Mouse (Mus musculus) urinary bladder, postnatal 14 days (tissue): Measurements from ENCODE around the gene Smim1.

ENCODE experiments used
- DNase-seq: peaks from one replicate; pipeline ENCODE4 v3.0.0; 2021; ENCODE audit warnings: low spot score

Smim1 gene

GRCm38 (mm10) chr4:154025641-154026440 is at the start of gene Smim1:
Smim1 (minus strand) TSS chr4:154026230.
- peak; percentile 83 for DNase-seq

DNA sequence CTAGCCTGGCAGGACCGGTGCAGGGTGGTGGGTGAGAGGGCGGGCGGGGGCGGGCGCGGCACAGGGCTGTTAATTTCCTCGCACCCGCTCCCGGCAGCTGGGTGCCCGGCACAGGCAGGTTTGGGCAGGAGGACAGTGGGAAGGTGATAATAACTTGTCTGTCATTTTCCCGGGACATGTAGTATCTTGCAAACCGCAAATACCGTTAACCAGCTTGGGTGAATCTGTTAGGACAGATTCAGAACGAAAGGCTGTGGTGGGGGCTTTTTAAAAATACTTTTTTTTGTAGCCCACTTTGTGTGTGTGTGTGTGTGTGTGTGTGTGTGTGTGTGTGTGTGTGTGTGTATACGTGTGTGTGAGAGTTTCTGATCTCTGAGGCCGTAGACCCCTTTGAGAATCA is 45.9 kb upstream of the Smim1 start:
- no peak for DNase-seq

- DNase-seq, result peak; percentile 52
Measured at GRCm38 (mm10) chr4:154071521-154071920, 45.5 kb upstream of the Smim1 start.

DNA sequence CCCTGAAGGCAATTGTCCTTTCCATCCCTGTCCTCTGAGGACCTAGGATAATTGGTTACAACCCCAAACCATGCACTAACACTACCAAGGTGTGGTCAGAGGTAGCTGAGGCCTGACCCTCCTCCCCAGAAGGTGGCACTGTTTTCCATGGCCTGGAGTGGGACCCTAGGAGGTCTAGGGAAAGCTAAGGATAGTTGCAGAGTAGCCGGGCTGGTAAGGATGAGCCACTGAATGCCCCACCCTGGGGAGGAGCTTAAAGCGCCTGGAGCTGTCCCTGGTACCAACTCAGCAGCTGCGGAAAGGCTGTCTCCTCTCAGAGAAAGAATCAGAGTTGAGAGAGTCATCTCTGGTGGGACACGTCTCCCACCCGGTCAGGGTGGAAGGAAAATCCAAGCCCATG is 44.9 kb upstream of the Smim1 start:
- DNase-seq, result peak; percentile 29

DNA sequence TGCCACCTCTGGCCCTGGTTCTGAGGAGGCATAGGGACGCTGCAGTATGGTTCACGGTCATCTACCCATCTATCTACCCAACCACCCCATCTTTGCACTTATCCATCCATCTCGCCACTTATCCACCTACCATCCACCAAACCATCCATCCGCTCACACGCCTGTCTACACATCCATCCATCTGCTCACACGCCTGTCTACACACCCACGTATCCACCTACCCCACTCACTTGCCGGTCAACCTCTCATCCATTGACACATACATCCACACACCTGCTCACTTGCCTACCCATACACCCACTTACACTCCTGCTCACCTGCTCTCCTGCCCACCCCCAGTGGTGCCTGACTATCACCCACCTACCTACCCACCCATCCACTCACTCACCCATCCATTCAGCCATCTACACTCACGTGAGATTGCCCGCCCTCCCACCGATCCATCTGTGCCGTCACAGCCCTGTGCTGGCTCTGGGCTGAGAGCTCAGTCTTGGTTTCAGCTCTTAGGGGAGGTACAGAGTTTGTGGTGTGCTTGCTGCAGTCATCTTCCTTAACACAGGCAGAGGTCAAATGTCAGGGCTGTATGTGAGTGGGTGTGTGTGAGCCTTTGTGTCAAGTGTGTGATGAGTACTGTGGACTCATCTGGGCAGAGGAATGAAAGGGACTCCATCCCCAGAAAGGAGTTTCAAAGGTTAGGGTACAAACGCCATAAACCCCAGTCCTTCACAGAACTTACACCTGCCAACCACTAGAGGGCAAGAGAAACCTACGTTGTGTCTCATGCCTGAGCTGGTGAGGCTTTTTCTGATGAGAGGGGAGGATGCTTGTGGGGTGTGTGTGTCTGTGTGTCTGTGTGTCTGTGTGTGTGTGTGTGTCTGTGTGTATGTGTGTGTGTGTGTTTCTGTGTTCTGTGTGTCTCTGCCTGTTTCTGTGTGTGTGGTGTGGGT is 39.1 kb upstream of the Smim1 start:
- no peak for DNase-seq

DNA sequence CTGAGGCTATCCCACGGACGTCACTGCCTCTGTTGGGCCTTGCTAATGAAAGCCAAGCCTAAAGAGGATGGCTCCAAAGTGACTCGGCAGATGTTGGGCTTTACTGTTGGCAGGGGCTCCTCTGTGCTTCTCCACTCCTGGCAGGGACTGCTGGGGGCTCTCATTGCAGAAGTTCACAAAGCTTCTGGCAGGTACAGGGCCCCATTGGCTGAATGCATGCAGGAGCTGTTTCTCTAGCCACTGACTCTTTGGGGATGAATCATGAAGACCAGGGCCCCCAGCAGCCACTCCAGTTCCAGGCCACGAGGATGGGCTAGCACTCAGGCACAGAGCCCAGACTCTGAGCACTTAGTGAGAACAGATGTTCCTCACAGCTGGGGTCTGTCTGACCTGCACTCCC is 31.7 kb upstream of the Smim1 start:
- DNase-seq, result no peak

DNA sequence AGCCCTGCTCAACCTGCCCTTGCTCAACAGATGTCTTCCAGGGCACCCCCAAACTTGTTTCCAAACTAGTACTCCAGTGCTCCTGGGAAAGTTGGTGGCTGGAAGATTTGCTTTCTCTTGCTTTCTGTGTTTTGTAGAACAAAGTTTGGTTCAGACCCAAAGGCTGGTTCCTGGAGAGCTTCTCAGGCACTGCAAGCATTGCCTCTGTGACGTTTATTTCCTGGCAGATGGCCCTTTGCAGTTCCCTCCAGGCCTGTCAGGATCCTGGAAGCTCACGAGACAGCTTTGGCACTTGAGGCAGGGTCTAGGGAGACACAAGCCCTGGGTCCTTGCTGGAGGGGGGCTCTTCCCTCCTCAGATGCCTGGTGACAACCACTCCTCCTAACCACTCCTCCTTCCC is 30.6 kb upstream of the Smim1 start:
- no peak for DNase-seq

- no peak for DNase-seq
Measured at GRCm38 (mm10) chr4:154056046-154056445, 30.0 kb upstream of the Smim1 start.

DNA sequence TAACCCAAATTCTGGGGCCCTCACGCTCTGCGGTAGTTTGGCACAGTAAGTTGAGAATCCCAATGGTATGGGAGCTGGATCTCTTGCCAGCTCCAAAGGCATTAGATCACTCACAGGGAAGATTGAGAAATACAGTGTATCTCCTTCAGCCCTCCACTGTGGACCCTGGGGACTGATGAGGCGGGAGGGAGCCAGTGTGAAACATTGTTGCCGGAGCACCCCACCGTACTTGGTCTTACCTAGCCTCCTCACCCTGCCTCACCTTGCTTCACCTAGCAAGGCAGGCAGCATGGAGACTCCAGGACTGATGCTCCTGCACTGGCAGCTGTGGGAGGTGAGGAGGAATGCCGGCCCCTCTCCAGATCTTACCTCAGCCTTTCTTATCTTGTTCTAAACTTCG is 29.5 kb upstream of the Smim1 start:
- no peak for DNase-seq

DNA sequence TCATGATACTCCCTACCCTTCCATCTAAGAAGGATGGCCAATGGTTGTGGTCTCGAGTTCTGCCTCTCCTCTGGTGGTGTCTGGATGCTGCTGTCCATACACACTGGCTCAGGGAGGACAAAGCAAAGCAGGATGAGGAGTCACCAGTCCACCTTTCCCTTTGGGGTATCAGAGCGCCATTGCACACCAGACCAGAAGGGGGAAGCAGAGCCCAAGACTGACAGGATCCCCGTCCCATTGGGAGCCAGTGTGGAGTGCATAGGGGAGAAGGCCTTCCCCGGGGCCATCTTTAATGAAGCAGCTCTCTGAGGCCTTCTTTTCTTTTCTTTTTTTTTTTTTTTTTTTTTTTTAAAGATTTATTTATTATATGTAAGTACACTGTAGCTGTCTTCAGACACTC is 27.0 kb upstream of the Smim1 start:
- no peak for DNase-seq

DNA sequence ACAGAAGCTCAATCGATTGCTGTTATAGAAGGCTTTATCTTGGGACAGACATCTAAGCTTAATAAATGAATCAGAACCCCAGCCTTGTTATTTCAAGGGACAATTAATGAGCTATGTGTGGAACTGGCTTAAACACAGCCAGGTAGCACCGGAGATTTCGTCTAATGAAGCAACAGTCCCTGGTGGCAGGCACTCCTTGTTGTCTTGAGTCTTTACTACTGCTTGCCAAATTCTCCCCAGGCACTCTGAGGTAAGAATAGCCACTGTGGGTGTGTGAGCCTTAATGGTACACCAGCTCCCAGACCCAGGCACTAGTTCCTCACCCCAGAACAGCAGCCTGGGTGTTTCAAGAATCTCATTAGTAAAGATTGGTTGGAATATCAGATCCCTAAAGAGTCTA is 25.4 kb upstream of the Smim1 start:
- no peak for DNase-seq

DNA sequence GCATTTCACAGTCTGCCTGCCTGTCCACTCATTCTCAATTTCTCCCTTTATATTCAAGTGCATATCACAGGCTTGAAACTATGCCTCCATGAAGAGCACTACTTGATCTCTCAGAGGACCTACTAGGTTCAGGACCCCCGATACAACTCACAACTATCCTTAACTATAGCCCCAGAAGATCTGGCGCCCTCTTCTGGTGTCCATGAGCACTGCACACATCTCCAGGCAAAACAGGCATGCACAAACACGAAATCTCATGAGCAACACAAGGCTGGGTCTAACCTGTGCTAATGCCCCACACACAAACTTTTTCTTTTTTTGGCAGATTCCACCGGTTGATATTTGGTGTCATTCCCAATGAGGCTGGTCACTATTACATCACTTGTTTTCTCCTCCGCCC is 19.8 kb upstream of the Smim1 start:
- DNase-seq, result no peak

- no peak for DNase-seq
Measured at GRCm38 (mm10) chr4:154042577-154042976, 16.5 kb upstream of the Smim1 start, which contains the start of gene Ccdc27. Ccdc27 (minus strand) TSS chr4:154042677.

DNA sequence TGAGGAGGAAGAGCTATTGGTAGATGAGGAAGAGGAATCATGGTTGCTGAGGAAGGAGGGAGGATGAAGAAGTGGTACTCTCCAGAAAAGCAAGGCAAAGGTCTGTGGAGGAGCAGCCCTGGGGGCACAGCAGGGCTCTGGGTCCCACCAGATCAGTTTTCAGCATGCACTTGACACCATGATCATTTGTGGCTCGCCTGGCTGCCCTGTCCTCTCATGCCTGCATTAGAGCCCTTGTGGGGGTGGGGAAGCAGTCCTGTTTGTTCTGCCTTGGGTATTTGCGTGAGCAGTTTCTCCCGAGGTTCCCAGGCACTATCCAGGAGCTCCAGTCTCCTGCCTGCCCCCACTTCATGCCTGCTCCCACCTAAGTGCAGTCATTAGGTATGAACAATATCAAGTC is 11.1 kb upstream of the Smim1 start:
- DNase-seq, result no peak

DNA sequence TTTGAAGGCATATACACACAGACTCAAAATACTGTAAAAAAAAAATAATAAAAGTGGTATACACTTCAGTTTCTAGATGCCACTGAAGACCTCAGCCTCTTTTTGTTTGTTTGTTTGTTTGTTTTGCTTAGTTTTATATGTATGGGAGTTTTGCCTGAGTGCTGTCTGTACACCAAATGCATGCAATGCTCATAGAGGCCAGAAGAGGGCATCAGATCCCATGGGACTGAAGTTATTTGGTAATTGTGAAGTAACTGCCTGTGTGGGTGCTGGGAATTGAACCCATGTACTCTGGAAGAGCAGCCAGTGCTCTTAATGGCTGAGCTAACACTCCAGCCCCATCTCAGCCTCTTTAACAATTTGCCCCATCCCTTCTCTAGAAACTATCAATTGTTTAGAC is 2.6 kb upstream of the Smim1 start:
- no peak for DNase-seq

GRCm38 (mm10) chr4:154028066-154028465 is 2.0 kb upstream of the Smim1 start:
- DNase-seq, result no peak

DNA sequence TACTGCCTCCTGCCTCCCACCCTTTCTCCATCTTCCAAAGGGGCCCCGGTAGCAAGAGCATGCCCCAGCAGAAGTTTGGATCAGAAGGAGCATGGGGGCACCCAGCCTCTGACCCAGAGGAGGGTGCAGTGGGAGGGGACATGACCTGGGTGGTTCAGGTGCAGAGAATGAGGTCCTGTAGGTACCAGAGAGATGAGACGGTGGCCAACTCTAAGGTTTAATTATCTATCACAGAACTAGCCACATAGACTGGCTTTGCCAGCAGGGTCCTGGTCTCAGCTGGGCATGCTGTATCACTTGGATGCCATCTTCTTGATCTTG is 371 bp upstream of the Smim1 start:
- DNase-seq, result no peak

DNA sequence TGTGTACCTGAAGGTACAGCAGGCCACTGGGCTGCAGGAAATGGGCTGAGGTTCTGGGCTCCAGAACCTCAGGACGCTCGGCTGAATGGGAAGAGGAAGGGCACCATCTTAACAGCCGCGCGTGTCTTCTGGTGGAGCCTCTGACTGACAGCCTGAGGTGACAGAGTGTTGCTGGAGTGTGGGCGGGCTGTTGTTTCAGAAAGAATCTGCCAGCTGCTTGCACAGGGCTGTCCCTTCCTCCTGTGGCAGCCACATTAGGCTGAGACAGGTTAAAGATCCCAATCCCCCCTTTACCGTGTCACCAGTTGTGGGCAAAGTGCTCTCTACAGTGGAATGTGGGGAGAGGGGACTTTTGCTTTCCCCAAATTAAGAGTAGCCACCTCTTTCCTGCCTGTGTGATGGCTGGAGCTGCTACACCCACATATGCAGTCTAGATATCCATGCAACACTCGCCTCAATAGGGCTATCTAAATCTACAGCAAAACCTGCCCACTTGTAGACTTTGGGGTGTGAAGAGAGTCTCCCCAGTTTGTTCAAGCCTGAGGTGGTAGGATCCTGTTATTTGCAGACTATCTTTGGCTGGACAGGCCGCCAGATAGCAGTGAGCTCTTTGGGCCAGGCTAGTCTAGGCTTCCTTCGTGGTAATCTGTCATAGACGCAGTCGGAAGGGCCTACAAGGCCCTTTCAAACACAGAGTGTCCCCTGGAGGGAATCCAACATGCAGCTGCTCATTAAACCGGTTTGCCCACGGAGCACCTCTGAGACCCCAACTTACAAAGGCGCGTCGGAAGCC is 1.1 kb downstream of the Smim1 start:
- DNase-seq, result peak; percentile 27

DNA sequence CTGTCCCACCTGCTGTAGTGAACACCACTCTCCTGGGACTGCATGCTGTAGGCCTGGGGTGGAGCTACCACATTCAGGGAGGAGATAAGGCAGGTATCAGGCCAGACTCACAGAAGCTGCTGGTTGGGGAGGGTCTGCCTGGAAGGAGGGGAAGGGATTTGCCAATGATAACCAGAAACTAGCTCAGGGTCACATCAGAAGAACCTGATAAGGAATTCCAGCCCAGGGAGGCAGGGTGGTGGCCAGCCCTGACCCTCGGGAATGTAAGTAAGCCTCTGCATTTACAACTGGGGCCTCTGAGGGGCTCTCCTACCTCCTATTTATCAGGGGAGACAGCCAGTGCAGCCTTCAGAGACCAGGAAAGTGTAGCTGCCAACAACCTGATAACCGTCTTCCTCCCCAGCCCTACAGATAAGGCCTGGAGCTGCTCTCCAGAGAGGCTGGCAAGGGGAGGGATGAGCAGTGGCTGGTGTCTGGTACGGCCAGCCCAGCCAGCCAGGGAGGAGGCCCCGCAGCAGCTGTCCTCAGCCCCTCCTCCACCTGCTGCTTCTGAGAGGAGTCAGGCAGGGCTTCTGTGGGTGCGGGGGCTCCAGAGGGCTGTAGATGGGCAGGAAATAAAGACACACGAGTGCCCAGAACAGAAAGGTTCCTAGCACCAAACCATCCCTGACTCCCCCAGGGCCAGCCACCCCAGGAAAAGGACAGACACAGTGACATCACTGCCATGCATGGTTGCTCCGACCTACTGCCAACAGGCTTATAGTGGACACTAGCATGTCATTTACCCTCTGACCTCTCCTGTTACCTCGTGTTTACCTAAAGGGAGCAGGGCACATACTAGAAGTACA is 2.1 kb downstream of the Smim1 start:
- peak; percentile 37 for DNase-seq

- no peak for DNase-seq
Measured at GRCm38 (mm10) chr4:154022844-154023243, 3.2 kb downstream of the Smim1 start.

GRCm38 (mm10) chr4:154022407-154022806 is 3.6 kb downstream of the Smim1 start:
- DNase-seq, result peak; percentile 61
